Mouse (Mus musculus): ENCODE data around the gene Efcab1. TPM values are rescaled to one million over a fixed set of nuclear protein-coding genes. Genes with fewer than 3 reads are reported as not detected.

Gene Efcab1
- polyA plus RNA-seq, 1 experiment from 2014 or later, result 11.1 TPM

GRCm38 (mm10) chr16:14959743-14960142 is 53.3 kb downstream of the Efcab1 start:
- H3K36me3 ChIP-seq (replicated peaks; ENCODE audit: control insufficient read depth, insufficient read depth, low read depth, low read length), result no peaks in the 10 kb centered on the region
- no peaks in the 10 kb centered on the region for H3K4me1 ChIP-seq (ENCODE audit: control insufficient read depth, insufficient read depth, low read length)
- no peaks in the 10 kb centered on the region for H3K9me3 ChIP-seq (replicated peaks; ENCODE audit: control insufficient read depth, low read length)
- ATAC-seq (replicated peaks; ENCODE audit: insufficient number of reproducible peaks, low FRiP score, low TSS enrichment, low read depth) (no peak), DNase-seq (ENCODE audit: low spot score) (no peak)
- H3K27ac ChIP-seq (replicated peaks; ENCODE audit: low read depth, low read length), result no peak overlapping the region
- 95% methylated on average over 8 of the region's 8 CpGs for WGBS
- H3K4me3 ChIP-seq (ENCODE audit: low read depth, low read length), result no peak overlapping the region
- no peak overlapping the region for H3K9ac ChIP-seq (replicated peaks; ENCODE audit: low read length)
- no peak overlapping the region for H3K4me2 ChIP-seq (ENCODE audit: low read depth, low read length)
- H3K27me3 ChIP-seq (ENCODE audit: control insufficient read depth, insufficient read depth, low read length), result no peaks in the 10 kb centered on the region

DNA sequence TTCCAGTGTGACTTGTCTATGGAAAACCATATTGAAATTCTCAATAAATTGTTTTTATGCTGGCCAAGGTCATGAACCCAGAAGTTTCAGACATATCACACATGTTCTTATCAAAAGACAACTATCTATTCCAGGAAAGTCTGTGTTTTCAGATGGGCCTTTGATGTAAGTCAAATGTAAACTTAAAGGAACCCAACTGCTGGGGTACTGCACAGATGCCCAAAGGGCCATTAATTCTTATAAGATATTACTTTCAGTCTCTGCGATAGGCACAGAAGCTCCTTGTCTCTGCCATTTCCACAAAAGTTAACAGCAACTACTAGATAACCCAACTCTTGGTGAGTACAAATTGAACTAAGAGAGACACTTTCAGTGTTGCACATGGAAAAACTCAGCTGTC is 67.3 kb downstream of the Efcab1 start:
- no peaks in the 10 kb centered on the region for H3K4me1 ChIP-seq (ENCODE audit: control insufficient read depth, insufficient read depth, low read length)
- H3K4me3 ChIP-seq (ENCODE audit: low read depth, low read length), result no peak overlapping the region
- no peak overlapping the region for H3K4me2 ChIP-seq (ENCODE audit: low read depth, low read length)
- no peak overlapping the region for H3K9ac ChIP-seq (replicated peaks; ENCODE audit: low read length)
- DNase-seq (ENCODE audit: low spot score) (no peak), ATAC-seq (replicated peaks; ENCODE audit: insufficient number of reproducible peaks, low FRiP score, low TSS enrichment, low read depth) (no peak)
- H3K27me3 ChIP-seq (ENCODE audit: control insufficient read depth, insufficient read depth, low read length), result no peaks in the 10 kb centered on the region
- H3K9me3 ChIP-seq (replicated peaks; ENCODE audit: control insufficient read depth, low read length), result no peaks in the 10 kb centered on the region
- no peak overlapping the region for H3K27ac ChIP-seq (replicated peaks; ENCODE audit: low read depth, low read length)
- no peaks in the 10 kb centered on the region for H3K36me3 ChIP-seq (replicated peaks; ENCODE audit: control insufficient read depth, insufficient read depth, low read depth, low read length)
- 90% methylated on average over 1 of the region's 1 CpGs for WGBS

DNA sequence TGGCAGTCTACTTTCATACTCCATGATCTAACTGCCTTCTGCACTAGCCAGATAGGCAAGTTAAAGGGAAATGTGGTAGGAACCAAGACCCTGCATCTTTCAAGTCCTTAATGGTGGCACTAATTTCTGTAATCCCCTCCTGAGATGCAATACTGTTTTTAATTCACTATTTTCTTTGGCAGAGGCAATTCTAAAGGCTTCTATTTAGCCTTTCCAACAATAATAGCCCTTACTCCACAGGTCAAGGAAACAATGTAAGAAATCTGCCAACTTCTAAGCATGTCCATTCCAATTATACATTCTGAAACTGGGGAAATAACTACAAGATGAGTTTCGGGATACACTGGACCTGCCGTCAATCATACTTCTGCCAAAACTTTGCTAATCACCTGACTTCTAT is 72.8 kb downstream of the Efcab1 start:
- Histone ChIP-seq H3K36me3 (replicated peaks; ENCODE audit: control insufficient read depth, insufficient read depth, low read depth, low read length) (no peaks in the 10 kb centered on the region), H3K4me2 (ENCODE audit: low read depth, low read length) (no peak overlapping the region), H3K27ac (replicated peaks; ENCODE audit: low read depth, low read length) (no peak overlapping the region), H3K9ac (replicated peaks; ENCODE audit: low read length) (no peak overlapping the region), H3K9me3 (replicated peaks; ENCODE audit: control insufficient read depth, low read length) (no peaks in the 10 kb centered on the region), H3K4me3 (ENCODE audit: low read depth, low read length) (no peak overlapping the region), H3K27me3 (ENCODE audit: control insufficient read depth, insufficient read depth, low read length) (no peaks in the 10 kb centered on the region), H3K4me1 (ENCODE audit: control insufficient read depth, insufficient read depth, low read length) (no peaks in the 10 kb centered on the region)
- DNase-seq (ENCODE audit: low spot score) (no peak), ATAC-seq (replicated peaks; ENCODE audit: insufficient number of reproducible peaks, low FRiP score, low TSS enrichment, low read depth) (no peak)
- 72% methylated on average over 2 of the region's 2 CpGs for whole genome bisulfite sequencing

DNA sequence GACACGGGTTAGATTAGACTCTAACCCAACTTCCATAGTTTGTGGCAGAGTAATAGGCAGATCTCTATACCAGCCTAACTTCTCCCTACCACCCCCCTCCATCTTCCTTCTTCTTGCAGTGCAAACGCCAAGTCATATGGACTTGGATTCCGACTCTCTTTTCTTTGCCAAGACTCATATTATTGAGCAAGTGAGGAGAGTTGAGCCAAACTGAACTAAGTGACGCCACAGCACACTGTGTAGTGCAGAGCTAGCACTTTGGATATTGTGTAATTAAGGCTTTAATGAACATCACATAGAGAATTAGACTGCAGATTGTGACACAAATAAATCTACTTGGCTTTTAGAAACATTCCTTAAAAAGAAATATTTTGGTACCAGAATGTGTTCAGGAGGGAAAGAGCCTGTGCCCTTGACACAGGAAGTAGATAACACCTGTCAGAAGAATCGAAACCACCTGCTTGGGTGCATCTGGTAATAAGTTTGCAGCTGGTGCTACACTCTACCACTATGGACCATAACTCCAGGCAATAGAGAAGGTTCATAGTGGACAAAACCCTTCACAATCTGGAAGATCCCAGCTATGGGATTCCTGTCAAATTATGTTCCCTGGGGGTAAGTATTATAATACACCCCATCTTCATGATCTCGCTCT is 83.3 kb downstream of the Efcab1 start:
- ATAC-seq (replicated peaks; ENCODE audit: insufficient number of reproducible peaks, low FRiP score, low TSS enrichment, low read depth), result no peak

DNA sequence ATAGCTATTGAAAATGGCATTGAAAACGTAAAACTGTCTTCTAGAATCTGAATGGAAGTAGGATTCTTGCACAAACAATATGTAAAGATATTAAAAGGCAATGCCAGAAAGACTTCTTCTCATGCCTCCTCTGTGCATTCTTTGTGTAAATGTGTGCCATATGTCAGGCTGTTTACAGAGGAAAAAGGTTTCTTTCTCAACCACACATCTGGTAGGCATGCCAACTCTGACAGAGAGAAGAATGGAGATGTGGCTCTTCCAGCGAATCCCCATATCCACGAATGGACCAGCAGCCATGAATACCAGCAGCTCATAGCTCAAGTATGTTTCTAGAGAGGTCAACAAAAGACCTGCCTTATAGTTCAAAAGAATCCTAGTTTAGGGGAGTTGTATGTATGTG is 84.6 kb downstream of the Efcab1 start:
- no peaks in the 10 kb centered on the region for H3K9me3 ChIP-seq (replicated peaks; ENCODE audit: control insufficient read depth, low read length)
- ATAC-seq (replicated peaks; ENCODE audit: insufficient number of reproducible peaks, low FRiP score, low TSS enrichment, low read depth) (no peak), DNase-seq (ENCODE audit: low spot score) (no peak)
- H3K4me2 ChIP-seq (ENCODE audit: low read depth, low read length), result no peak overlapping the region
- H3K4me3 ChIP-seq (ENCODE audit: low read depth, low read length), result no peak overlapping the region
- H3K27me3 ChIP-seq (ENCODE audit: control insufficient read depth, insufficient read depth, low read length), result no peaks in the 10 kb centered on the region
- no peak overlapping the region for H3K27ac ChIP-seq (replicated peaks; ENCODE audit: low read depth, low read length)
- no peak overlapping the region for H3K9ac ChIP-seq (replicated peaks; ENCODE audit: low read length)
- H3K4me1 ChIP-seq (ENCODE audit: control insufficient read depth, insufficient read depth, low read length), result no peaks in the 10 kb centered on the region
- H3K36me3 ChIP-seq (replicated peaks; ENCODE audit: control insufficient read depth, insufficient read depth, low read depth, low read length), result no peaks in the 10 kb centered on the region
- 77% methylated on average over 3 of the region's 3 CpGs for WGBS

More for the DNA sequence above, 83.3 kb downstream of the Efcab1 start:
- no peak overlapping the region for H3K4me2 ChIP-seq (ENCODE audit: low read depth, low read length)
- no peak overlapping the region for H3K9ac ChIP-seq (replicated peaks; ENCODE audit: low read length)
- H3K9me3 ChIP-seq (replicated peaks; ENCODE audit: control insufficient read depth, low read length), result no peaks in the 10 kb centered on the region
- no peak overlapping the region for H3K27ac ChIP-seq (replicated peaks; ENCODE audit: low read depth, low read length)
- no peak overlapping the region for H3K4me3 ChIP-seq (ENCODE audit: low read depth, low read length)
- WGBS, result 86% methylated on average over 6 of the region's 6 CpGs
- H3K4me1 ChIP-seq (ENCODE audit: control insufficient read depth, insufficient read depth, low read length), result no peaks in the 10 kb centered on the region
- DNase-seq (ENCODE audit: low spot score), result no peak
- H3K36me3 ChIP-seq (replicated peaks; ENCODE audit: control insufficient read depth, insufficient read depth, low read depth, low read length), result no peaks in the 10 kb centered on the region
- no peaks in the 10 kb centered on the region for H3K27me3 ChIP-seq (ENCODE audit: control insufficient read depth, insufficient read depth, low read length)

DNA sequence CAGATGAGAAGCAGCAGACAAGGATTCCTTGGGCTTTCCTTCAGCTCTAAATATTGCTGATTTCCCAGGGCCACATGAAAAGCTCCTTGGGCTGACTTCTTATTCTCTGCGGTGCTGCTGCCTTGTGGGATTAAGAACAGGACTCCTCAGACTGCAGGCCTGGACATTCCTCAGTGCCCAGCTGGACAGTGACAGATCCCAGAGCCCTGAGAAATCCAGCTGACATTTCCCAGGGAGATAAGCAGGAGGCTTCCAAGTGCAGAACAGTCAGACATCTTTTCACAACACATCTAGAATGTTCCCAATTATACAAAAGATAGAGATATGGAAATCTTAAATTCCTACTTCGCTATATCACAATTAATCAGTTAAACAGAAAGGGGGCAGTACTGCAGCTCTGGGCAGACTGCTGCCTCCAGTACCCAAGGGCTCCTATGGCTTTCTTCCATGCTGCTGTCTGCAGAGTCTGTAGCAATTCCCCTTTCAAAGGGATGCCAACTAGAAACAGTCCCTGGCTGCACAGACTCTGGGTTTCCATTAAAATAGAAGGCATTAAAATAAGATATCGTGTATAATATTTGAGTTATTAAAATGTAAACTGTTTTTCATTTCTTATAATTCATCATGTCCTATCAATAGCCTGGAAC is 86.2 kb downstream of the Efcab1 start:
- DNase-seq (ENCODE audit: low spot score) (peak; percentile 27), ATAC-seq (replicated peaks; ENCODE audit: insufficient number of reproducible peaks, low FRiP score, low TSS enrichment, low read depth) (no peak)
- WGBS, result 67% methylated on average over 3 of the region's 3 CpGs

DNA sequence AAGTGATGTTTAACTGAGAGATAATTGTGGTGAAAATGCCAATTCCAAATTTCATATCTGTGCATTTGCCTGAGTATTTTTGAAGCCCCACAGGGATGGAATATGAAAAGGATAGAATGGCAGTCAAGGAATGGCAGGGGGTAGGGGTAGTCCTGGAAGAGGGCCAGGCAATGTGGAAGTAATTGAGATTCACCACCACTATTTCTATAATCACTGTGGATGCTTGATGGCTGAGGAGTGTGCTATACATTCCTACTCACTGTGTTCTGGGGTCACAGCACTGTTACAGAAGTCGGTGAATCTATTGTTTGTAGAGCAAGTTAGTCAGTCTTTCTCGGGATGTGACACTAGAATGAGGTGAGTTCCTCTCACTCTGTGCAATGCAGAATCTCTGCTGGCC is 108.3 kb downstream of the Efcab1 start:
- Histone ChIP-seq H3K4me1 (ENCODE audit: control insufficient read depth, insufficient read depth, low read length) (no peaks in the 10 kb centered on the region), H3K9ac (replicated peaks; ENCODE audit: low read length) (no peak overlapping the region), H3K9me3 (replicated peaks; ENCODE audit: control insufficient read depth, low read length) (no peaks in the 10 kb centered on the region), H3K27me3 (ENCODE audit: control insufficient read depth, insufficient read depth, low read length) (no peaks in the 10 kb centered on the region), H3K4me3 (ENCODE audit: low read depth, low read length) (no peak overlapping the region), H3K36me3 (replicated peaks; ENCODE audit: control insufficient read depth, insufficient read depth, low read depth, low read length) (no peaks in the 10 kb centered on the region), H3K4me2 (ENCODE audit: low read depth, low read length) (no peak overlapping the region), H3K27ac (replicated peaks; ENCODE audit: low read depth, low read length) (no peak overlapping the region)
- WGBS, result 42% methylated on average over 2 of the region's 2 CpGs
- DNase-seq (ENCODE audit: low spot score), result no peak
- ATAC-seq (replicated peaks; ENCODE audit: insufficient number of reproducible peaks, low FRiP score, low TSS enrichment, low read depth), result 0 out of 2 replicates have a peak, but pooled peaks have one; percentile 56

More for the DNA sequence above, 86.2 kb downstream of the Efcab1 start:
- Histone ChIP-seq H3K27ac (replicated peaks; ENCODE audit: low read depth, low read length) (no peak overlapping the region), H3K27me3 (ENCODE audit: control insufficient read depth, insufficient read depth, low read length) (no peaks in the 10 kb centered on the region), H3K4me2 (ENCODE audit: low read depth, low read length) (no peak overlapping the region), H3K4me1 (ENCODE audit: control insufficient read depth, insufficient read depth, low read length) (no peaks in the 10 kb centered on the region), H3K4me3 (ENCODE audit: low read depth, low read length) (no peak overlapping the region), H3K9me3 (replicated peaks; ENCODE audit: control insufficient read depth, low read length) (no peaks in the 10 kb centered on the region), H3K36me3 (replicated peaks; ENCODE audit: control insufficient read depth, insufficient read depth, low read depth, low read length) (no peaks in the 10 kb centered on the region), H3K9ac (replicated peaks; ENCODE audit: low read length) (no peak overlapping the region)

Measured in embryonic facial prominence, embryonic 11.5 days (tissue).